Mouse (Mus musculus): ENCODE data around the gene Kcnj3. TPM values are rescaled to one million over a fixed set of nuclear protein-coding genes. Genes with fewer than 3 reads are reported as not detected.
"Not testable (repeated sequence)": the region's sequence is repeated elsewhere in the genome, so short reads cannot be mapped to it uniquely, and the experiment has no call there.

Gene Kcnj3
- 10 to 100 TPM; 66.5 to 67.9 TPM for total RNA-seq (2021)
- long read RNA-seq, partial matches to known transcripts: 7 of 10 reads
- long read RNA-seq, other reads (novel, unspliced or antisense): 0 of 10 reads

DNA sequence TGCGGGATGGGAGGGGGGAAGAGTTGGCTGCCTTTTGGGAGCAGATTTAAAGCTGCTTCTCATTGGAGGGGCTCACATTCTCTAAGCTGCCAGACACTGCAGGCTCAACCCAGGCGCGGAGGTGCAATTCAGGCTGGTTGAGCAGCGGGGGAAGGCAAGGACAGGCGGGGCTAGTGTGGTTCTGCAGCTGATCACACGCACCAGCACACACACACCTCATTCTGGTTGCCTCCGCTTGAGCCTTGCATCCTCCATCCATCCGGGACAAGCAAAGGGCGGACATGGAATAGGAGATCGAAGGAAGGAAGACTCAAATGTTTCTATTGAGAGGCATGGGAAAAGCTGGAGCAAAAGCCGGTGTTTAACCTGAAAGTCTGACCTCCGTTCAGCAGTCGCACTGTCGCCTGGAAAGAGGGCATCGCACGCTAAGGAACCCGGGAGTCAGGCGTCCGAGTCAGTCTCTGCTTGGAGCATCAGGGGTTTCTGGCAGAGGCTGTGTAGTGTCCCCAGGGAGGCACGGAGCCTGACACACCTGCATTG is at the start of gene Kcnj3:
Gene Kcnj3 (plus strand): TSS at position 250 of the 540 bp plus-strand sequence.
- peak; percentile 56 to 74 for DNase-seq (ENCODE audit: low spot score in 2 of 2)

DNA sequence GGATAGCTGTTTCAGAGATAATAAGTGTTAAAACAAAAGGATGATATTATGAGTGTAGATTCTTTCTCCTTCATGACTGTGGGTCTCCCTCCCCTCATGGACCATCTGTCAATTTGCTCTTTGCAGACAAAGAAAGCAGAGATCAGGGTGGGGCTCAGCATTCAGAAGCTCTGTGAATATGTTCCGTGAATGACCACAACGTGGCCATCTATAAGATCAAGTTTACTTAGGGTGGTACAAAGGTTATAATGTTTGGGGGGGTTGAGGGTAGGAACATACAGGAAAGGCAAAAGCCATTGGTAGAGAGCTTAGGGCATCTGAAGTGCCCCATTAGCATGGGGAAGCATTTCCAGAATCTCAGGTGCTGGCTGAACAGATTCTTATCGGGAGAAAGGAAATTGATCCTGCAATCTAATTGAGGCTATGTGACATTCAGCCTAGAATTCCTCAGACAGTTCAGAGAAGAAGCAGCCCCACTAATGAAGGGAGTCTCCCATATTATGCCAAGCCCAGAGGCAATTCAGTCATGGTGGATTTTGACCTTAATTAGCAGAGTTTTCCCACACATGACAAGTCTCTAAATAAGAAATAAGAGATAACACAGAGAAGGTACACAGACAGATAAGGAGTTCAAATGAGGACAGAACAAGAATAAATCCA is 45.3 kb upstream of the Kcnj3 start:
- DNase-seq (ENCODE audit: low spot score in 2 of 2): no peak

DNA sequence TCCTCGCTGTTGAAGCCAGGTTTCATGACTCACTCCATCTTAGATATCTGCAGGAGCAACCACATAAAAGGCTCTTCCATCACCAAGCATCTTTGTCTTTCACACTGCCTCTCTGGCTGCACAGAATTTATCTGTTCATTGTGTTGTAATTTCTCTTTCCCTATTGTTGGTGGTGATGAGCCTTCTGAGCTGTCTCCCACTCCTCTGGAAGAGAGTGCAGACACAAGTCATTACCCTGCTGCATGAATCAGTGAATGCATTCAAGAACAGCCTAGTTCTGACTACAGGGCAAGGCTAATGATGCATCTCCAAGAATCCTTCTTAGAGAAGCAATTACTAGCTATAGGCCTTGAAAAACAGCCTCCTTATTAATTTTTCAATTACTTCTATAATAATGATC is 30.5 kb upstream of the Kcnj3 start:
- DNase-seq (ENCODE audit: low spot score in 2 of 2): no peak

DNA sequence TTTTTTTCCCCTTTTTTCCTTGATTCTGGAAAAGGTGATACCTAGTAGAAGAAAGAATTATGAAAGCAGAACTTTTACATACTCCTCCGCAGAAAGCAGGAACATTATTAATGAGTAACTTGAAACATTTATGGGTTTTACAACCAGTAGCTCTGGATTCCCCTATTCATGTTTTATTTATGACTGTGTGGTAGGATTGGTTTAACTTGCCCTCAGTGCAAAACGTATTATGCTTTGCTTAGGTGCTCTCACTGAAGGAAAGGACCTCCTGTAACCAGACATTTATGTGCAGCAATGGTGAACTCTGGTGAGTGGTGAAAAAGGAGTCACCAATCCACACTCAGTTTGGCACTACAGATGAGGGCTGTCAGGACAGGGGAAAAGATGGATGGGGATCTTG is 8.1 kb upstream of the Kcnj3 start:
- no peak for DNase-seq (ENCODE audit: low spot score in 2 of 2)

DNA sequence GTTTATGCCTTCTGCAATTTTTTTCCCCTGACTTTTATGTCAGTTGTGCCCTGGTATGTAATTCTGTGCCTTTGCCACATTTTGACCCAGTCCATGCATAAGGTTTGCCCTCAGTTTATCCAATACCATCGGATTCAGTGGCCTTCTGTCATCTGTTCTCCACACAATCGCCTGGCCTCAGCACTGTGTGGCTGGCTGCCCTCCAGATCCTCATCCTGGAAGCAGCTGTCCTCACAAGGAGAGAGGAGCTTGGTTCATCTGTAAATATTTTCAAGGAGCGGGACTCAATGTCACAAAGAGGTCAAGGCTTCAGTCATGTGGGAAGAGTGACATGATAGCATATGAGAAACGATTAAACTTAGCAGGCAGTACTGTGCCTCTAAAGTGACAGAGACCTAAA is 3.7 kb upstream of the Kcnj3 start:
- DNase-seq (ENCODE audit: low spot score in 2 of 2): no peak

DNA sequence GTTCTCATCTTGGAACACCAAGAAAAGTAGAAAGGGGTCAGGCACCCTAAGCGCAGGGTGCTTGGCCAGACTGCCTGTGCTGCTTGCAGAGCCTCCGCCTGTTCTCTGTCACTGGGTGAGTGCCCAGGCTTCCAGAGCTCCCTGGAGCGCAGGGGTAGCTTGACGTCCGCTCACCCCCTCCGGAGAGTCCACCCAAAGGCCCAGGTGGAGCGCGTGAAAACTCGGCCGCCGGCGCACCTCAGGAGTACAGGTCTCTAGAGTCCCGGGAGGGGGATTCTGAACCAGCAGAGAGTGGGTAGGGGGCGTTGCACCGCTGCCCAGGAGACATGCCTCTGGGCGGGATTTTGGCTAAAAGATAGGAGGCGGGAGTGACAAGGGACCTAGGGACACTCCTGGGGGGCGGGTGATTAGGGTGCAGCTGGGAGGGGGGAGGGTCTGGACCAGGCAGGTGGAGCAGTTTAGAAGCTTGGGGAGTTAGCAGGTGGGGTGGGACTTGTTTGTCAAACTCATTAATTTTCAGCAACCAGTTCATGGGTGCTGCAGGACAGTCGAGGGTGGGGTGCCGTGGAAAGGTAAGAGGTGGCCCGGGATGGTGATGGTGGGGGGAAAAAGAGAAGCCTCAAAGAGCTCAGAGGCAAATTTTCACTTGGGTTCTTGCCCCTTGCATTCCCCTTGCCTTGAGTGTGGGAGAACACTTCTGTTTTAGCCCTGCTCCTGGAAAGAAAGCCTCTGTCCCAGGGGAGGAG is 664 bp downstream of the Kcnj3 start:
- peak; percentile 34 to 56 for DNase-seq (ENCODE audit: low spot score in 2 of 2)

DNA sequence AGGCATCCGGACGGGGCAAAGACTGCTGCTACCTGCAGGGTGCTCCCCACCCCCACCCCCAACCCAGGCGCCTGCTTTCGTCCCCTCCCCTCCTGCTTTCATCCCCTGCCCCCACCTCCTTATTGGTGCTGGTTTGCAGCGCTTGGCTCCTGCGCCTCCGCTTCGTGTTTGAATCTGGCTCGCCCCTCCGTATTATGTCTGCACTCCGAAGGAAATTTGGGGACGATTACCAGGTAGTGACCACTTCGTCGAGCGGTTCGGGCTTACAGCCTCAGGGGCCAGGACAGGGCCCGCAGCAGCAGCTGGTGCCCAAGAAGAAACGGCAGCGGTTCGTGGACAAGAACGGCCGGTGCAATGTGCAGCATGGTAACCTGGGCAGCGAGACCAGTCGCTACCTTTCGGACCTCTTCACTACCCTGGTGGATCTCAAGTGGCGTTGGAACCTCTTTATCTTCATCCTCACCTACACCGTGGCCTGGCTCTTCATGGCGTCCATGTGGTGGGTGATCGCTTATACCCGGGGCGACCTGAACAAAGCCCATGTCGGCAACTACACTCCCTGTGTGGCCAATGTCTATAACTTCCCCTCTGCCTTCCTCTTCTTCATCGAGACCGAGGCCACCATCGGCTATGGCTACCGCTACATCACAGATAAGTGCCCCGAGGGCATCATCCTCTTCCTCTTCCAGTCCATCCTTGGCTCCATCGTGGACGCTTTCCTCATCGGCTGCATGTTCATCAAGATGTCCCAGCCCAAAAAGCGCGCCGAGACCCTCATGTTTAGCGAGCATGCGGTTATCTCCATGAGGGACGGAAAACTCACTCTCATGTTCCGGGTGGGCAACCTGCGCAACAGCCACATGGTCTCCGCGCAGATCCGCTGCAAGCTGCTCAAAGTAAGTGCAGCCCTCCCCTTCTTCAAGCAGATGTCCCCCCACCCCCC is 1.5 kb downstream of the Kcnj3 start:
- peak; percentile 29 to 42 for DNase-seq (ENCODE audit: low spot score in 2 of 2)

DNA sequence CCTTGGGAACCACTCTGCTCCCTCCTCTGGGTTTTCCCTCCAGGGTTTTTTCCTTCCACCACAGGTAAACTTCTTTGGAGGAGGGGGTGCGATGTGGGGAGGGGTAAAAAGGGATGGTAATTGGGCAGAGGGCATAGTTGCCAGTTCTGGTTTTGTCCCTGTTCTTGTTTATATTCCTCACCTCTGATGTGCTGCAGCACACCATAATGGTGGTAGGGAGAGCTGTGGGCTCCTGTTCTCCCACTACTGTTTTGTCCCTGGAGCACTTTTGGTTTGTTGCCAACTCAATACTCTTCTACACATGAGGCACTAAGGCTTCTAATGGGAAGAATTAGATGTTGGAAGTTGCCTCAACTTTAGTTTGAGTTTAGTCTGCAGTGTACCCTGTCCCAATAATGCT is 2.2 kb downstream of the Kcnj3 start:
- peak; percentile 17 to 21 for DNase-seq (ENCODE audit: low spot score in 2 of 2)

DNA sequence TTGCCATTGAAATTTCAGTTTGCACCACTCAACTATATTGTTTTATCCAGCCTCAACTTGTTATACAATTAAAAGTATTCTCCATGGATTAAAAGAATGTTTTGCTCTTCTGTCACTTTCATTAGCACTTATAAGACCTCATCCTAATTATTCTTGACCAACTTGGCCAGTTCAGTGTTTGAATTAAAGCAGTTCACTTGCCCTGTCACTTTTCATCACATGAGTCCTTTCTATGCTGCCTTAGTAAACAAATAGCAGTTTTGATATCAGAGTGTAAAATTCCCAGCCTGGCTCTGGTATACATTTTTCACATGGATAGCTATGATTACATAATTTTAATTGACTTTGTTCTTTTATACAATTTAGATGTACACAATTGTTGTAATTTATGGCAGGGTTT is 3.4 kb downstream of the Kcnj3 start:
- no peak for DNase-seq (ENCODE audit: low spot score in 2 of 2)

DNA sequence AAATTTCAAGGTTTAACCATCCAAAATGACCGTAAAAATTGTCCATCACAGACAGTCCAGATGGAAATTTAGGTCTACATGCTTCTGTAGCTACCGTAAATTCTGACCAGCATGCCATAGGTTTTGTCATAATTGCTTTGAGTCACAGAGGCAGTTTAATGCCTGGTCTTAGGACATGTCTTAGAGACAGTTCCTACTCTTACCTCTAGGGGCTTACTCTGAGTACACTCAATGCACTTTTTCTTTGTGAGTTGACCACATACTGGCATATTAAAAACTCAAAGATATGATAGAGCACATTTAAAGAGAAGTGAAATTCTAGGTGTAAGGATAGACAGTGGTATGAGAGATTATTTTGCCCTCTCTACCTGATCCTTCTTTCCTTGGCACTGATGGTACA is 6.2 kb downstream of the Kcnj3 start:
- no peak for DNase-seq (ENCODE audit: low spot score in 2 of 2)

DNA sequence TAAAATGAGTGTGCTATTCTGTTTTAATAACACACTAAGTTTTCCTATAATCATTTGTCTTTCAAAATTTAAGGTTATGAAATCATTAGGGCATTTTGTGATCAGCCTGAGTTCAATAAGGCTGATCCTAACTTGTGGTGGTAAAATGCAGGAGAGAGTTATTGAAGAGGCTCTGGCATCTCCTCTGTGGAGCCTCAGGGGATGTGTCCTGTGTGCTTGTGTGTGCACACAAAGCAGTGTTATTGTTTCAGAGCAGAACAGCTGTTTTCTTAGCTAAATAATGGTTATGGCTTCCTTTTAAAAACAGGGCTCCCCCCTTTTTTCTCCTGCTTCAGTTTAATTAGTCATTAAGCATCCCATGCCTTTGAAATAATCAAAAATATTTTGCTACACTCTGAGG is 11.5 kb downstream of the Kcnj3 start:
- DNase-seq (ENCODE audit: low spot score in 2 of 2): no peak

DNA sequence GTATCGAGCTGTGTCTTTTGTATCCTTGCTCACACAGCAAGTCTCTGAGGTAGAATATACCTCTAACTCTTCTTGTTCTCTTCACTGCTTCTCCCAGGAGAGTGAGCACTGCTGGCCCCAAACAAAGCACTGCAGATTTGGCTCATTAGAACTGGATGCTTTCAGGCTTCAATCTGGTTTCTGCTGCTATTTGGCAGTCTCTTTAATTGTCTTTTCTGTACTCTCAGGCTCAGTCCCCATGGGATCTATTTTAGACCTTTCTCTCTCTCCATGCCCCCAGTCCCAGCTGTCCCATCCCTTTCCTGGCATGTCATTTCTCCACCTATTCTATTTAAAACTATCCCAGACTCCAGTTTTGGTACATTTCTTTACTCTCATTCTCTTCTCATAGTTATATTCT is 15.0 kb downstream of the Kcnj3 start:
- peak; percentile 11 to 22 for DNase-seq (ENCODE audit: low spot score in 2 of 2)

DNA sequence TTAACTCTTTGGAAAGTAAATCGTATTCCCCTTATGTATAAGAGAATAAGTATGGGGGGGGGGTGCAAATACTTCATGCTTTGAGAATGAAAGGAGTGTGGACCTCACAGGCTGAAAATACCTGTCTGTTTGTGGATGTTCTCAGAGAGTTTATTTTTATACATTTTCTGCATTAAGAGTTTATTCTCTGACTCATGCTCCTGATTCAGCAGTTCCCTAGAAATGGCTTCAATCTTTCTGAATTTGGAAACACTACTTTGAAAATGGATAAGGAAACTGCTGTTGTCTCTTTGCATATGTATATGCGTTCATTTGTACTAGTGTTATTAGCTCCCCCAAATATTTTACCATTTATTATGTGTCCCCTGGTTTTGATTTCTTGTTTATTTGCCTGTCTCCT is 23.4 kb downstream of the Kcnj3 start:
- DNase-seq (ENCODE audit: low spot score in 2 of 2): no peak

DNA sequence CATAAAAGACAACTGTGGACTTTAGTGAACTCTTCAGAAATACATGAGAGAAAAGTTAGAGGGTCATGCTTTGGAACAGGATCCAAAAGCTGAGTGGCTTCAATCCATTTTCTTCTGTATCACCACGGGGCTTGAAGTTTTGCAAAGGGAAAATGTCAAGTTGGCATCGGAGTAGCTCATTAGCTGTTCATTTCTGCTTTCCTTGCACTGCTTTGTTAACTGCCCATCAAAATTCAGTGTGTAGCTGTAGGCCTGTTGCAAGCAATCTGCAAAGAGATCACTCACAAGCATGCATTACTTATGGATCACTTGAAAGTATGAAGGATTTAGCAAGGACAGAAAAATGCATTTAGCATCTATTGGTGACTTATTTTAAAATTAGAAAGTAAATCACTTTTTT is 33.4 kb downstream of the Kcnj3 start:
- peak in 1 of 2 experiments; percentile 14 for DNase-seq (ENCODE audit: low spot score in 2 of 2)

DNA sequence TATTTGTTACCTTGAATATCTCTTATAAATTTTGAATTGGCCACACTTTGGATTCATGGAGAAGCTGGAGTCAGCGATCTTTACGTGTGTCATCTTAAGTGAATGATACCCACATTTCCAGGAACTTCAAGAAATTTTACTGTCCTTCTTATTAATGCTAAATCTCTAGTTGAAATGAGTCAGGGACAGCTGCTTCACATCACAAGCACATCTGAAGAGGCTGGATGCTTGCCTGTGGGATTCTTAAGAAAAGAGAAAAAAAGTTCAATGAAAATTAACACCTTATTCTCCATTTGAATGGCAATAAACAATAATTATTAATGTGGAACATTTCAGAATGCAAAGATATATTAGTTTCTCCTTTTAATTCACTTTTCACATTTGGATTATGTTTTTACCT is 34.2 kb downstream of the Kcnj3 start:
- no peak for DNase-seq (ENCODE audit: low spot score in 2 of 2)

DNA sequence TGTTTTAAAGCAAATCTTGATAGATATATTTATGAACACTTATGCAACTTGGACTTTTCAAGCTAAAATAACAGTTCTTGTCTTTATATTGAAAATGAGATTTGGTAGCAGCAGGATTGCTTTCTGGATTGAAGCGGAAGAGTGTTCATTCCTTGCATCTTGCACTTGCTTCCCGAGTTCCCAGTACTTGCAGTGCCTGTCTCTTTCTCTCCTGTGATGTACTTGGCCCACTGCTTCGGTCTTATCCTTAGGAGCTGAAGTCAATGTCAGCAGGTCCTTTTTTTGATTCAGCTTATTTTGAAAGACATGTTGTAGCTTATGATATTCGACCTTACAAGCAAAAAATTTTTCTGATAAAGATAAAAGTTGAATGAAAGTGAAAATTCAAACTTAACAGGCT is 43.7 kb downstream of the Kcnj3 start:
- DNase-seq (ENCODE audit: low spot score in 2 of 2): no peak

DNA sequence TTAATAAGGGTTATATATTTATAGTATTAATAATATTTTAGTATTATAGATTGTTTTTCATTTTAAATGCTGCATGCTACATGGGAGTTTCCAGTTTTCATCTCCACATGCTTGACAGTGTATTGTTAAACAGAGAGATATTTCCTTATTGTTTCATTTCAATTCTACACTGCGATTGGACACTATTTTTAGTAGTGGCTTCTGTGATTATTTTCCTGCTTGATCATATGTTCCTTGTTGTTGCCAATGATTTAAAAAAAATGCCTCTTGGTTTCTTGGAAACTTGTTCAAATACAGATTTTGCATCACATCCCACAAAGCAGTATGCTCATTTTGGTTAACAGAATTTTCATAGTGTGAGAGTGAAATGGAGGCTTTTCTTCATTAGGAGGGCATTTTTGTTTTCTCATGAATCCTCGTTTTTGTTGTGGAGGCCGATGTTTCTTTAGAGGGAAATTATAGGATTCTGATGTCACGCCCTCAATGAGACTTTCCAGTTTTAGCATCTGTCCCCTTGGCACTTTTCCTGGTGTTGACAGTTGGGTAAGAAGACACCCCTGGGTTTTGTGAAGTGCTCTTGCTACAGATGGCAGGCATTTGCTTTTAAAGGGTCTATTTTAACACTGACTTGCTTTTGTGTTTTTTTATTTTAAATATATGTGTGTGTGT is 44.3 kb downstream of the Kcnj3 start:
- DNase-seq (ENCODE audit: low spot score in 2 of 2): peak; percentile 20 to 32

DNA sequence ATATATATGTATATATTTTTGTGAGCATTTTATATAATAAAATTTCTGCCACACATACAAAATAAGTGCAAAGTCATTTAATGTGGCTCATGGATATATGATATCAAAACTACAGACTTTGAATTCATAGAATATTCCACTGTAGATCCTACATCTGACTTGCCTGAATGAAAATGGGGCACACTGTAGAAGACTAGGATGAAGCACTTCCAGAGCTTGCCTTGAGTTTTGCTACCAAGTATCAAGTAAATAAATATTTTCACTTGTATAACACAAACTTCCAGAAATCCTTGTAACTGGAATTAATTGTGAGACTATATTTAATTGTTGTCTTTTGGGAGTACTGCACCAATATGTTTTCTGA is 44.8 kb downstream of the Kcnj3 start:
- DNase-seq (ENCODE audit: low spot score in 2 of 2): no peak

DNA sequence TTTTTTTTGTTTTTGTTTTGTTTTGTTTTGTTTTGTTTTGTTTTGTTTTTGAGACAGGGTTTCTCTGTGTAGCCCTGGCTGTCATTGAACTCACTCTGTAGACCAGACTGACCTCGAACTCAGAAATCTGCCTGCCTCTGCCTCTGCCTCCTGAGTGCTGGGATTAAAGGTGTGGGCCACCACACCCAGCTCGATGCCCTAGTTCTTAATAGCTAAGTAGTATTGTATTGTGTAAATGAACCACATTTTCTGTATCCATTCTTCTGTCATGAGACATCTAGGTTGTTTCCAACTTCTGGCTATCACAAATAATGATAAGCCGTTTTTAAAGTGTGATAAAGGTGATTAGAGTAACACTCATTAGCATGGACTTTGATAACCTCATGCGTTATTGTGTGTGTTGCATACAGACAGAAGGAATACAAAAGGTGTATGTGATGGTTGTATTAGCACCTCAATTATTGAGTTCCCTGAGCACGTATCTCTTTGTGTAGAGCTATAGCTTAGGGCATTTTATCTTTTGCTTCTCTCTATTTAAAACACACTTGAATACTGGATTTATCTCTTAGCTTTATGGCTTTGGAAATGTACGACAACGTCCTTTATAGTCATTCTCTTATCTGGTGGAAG is 49.8 kb downstream of the Kcnj3 start:
- not testable (repeated sequence) for DNase-seq (ENCODE audit: low spot score in 2 of 2)

DNA sequence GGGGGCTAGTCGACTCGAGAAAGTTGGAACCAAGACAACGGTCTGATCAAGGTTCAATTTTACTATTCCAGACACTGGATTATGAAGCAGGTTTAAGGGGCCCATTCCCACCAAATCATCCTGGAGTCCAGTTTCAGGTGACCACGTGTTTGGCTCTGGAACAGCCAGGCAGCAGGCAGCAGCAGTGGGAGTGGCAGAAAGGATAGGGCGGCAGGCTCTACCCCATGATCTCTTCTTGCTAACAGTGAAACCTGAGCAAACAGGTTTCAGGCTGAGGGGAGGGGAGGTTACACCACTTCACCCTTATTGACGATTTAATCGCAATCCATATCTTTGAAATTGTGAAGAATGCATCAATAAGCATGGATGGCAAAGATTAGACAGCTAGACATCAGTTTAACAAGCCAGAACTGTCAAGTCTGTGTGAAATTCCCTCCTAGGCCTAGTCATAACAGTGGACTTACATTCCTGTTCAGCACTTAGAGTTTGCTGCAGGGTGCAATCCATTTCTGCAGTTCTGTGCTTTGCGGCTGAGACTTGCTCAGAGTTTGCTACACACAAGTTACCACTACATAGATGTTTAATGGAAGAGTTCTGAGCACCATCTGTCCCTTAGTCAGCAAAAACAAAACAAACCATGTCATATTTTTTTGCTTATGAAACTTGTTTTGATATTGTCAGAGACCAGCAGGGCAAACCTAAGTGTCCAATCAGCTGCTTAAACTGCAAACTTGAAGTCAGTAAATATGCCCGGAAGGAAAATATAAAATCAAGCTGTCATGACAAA is 67.8 kb downstream of the Kcnj3 start:
- no peak for DNase-seq (ENCODE audit: low spot score in 2 of 2)

All from layer of hippocampus, postnatal 10 days (tissue).